Mouse (Mus musculus) adipose tissue, adult 10 weeks (tissue): ENCODE measurements around the gene St8sia6. TPM values are rescaled to one million over a fixed set of nuclear protein-coding genes. Genes with fewer than 3 reads are reported as not detected.

ENCODE experiments used
- polyA plus RNA-seq: library from polyadenylated mRNA; stranded (reverse); fragments of 350-450 nt; fragmentation: Illumina TruSeq; extraction: RNeasy Lipid Tissue Mini Kit (QIAGEN cat#74804); gene quantifications from one replicate; pipeline ENCODE4 v1.2.3, GENCODE M21; 2014; ENCODE audit warnings: low read depth, low replicate concordance

Gene St8sia6
- 23.7 TPM for polyA plus RNA-seq

GRCm38 (mm10) chr2:13793969-13794363 is at the start of gene St8sia6:
Gene St8sia6 (minus strand): TSS chr2:13794064.

Other genes starting within 250 kb of the St8sia6 start
- 7.2 TPM for gene Trdmt1, start 249.4 kb downstream of the St8sia6 start, polyA plus RNA-seq
- gene Vim, start 220.1 kb downstream of the St8sia6 start, polyA plus RNA-seq = 506 TPM